Mouse (Mus musculus) liver, adult 2 months (tissue): ENCODE measurements around the gene Oas1c.

ENCODE experiments used
- CTCF ChIP-seq: fragments of 200-500 bp; IDR thresholded peaks from 2 replicates; pipeline ENCODE4 v1.5.1; 2011; ENCODE audit warnings: low read depth, low read length, control low read depth
- POLR2A ChIP-seq: fragments of 200-500 bp; IDR thresholded peaks from 2 replicates; pipeline ENCODE4 v1.6.1; 2011; ENCODE audit warnings: low read length, control low read depth; ENCODE audit not compliant: insufficient read depth; ENCODE audit errors: extremely low read depth

GRCm38 (mm10) chr5:120769396-120769795 is 42.9 kb downstream of the Oas1c start:
- TF ChIP-seq CTCF (no peak), POLR2A (no peak)
